Mouse (Mus musculus) CD8-positive naive resting alpha-beta T cell, adult 2 months (primary cell): Measurements from ENCODE around the gene Npm1.

Experiments
- DNase-seq, 2 experiments: peaks; one replicate each; pipeline ENCODE4 v3.0.0; 2022; ENCODE audit warnings: low read depth in 2 of 2, low spot score in 2 of 2

Gene Npm1

DNA sequence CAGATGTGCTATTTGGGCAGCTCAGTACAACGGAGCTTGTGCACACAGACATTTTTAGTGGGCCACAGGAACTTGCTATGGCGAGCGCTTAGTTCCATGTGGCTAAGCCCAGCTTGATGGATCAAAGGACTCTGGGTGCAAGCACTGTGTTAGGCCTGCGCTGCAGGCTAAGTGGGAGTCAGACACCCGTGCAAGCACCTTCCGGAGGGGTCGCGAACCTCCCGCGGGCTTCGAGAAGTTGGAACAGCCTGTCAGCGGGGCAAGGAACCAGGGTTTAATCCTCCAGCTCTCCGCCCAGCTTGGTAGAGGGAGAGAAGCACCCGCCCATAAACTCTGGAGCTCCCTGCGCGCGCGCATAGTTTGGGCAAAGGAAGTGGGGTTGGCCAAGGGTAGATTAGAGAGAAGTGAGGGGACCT, 17.7 kb upstream of the Npm1 start:
- DNase-seq, result no peak

DNA sequence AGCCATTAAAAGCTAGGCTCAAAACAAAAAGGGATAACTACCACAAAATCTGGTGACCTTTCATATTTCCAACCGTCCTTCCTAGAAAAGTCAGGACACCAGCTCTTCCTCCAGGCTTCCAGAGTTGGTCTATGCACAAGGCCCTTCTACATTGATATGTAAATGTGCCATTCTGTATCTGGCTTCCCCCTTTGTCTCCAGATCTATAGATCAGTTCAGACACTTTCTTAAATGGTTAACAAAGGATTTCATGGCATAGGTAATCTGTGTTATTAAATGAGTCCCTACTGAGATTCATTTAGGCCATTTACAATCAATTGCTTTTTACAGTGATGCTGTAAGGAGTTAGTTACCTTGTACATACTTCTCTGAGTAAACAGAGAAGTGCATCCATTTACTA, 16.8 kb upstream of the Npm1 start:
- no peak for DNase-seq

DNA sequence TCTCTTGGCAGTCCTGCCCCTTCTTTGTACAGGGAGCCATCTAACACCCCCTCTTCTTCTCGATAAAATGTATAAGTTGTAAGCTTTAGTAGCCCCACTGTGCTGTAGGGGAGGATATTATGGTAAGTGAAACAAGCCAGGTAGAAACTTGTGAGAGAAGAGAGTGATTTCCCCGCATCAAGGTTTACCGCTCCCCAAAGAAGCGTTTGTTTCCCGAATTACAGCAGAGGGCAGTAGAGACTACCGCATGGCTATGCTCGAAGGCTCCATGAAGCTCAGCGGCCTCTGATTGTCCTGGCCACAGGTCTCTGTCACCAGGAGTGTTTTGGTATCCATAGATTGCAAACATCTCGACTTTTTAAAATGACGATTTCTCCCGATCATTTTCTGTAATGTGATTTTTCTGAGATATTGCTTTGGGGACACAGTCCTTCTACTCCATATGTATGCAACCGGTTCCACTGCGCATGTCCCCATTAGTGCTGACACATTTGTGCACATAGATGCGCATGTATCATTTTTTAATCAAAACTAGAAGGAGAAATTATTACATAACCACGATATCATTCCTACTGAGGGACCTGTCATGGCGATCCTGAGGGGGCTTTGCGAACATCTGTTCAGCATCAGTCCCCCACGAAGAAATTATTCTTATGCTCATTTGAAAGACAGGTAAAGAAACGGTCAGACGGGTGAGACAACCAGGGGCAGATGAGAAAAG, 13.7 kb upstream of the Npm1 start:
- DNase-seq, result no peak

DNA sequence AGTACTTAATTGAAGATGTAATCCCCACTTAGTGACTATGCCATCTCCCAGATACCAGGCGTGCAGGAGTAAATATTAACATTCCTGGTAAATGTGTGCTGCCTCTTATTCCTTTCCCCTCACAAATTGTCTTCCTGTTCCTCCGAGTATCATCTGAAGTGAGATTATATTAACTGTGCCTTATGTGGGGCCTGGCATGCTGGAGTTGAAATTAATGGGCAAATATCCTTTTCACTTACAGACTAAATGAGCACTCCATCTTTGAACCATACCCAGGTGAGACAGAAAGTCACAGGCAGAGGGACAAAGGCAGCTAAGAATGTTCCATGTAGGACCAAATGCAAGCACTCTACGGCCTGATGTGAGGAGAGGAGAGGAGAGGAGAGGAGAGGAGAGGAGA, 12.8 kb upstream of the Npm1 start:
- no peak for DNase-seq

DNA sequence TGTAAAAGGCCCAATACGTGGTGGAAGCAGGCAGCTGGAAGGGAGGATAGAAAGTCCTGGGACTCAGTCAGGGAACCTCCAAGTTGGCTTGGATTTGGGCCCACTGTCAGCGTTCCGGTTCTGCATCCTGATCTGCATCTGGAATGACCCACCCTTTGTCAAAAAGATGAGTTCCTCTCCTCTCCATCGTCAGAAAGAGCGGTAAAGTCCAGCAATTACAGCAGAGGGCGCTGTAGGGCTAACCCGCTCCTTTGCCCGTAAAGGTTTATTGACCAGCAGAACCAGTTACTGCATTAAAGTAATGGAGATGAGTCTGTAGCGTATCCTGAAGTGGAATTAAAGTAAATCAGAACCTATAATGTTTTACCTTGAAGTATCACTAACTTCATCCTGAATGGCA, 7.5 kb upstream of the Npm1 start:
- DNase-seq, result peak; percentile 43 to 63

DNA sequence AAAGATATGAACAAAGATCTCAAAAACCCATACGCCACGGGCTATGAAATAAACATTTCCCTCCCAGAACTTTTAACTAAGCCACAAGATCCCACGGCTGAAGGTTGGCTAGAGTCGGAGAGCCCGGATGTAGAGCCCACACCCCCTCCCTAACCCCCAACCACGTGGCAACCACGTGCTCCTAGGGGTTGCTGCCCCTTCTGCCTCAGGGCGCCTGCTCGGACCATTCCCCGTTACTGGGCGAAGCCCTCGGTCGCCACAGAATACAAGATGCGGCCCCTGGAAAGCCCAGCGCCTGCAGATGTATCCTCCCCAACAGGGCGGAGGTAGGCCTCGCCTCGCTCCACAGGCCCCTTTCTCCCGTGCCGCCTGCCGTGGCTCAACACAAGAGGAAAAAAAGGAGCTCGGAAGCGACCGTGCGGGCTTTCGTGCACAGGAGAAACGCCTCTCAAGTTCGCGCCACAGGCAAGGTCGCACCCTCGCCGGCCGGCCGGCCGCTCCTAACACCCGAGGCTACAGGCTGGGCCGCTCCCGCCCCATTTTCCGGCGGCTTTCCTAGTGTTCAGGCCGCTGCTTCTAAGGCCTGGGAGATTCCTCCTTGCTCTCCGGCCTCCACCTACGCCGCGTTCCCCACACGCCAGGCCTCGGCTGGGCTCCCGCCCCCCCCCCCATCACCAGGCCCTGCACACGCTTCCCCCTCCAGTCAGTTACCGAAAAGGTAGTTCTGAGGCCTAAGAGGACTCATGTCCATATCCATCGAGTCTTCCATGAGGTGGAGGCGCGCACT, 602 bp downstream of the Npm1 start:
- DNase-seq, result peak; percentile 71 to 78

DNA sequence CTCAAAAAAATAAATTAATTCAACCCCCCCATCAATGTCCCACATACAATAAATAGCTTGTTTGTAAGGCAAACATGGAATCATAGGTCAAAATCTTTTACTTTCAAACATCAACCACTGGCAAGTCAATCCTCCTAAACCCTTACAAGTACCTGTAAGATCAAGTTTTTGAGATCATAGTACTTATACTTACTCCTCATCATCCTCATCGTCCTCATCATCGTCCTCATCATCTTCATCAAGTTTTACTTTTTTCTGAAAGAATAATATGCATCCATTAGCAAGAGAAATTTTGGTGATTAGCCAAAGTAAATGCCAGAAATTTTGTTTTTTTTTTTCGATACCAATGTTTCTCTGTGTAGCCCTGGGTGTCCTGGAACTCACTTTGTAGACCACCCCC, 3.3 kb downstream of the Npm1 start:
- no peak for DNase-seq

DNA sequence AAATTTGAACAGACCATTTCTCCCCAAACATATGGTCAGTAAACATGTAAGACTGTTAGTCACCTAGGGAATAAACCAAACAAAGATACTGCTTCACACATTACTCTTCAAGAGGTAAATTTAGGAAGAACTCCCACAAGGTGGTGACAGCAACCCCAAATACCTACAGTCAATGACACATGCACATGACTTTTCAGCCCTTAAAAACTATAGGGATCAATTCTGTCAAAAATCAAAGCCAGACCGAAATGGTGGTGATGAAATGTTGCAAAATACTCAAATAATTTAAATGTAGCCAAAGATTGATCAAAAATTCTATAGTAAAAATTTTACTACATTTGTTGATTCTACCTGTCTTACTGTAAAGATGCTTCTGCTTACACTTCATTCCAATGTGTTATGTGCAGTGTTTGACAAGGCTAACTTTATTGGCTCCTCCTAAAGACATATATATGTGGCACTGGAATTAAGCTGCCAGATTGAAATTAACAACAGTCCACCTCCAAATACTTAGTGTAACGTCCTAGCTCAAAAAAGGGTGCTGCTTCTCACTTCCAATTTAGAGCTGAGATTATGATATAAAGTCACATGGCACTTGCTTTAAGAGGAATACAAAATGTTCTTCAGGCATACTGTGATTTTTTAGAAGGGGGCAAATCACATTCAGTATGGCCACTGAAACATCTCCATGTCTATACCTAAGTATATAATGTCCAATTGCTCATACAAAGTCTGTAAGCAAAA, 5.4 kb downstream of the Npm1 start:
- DNase-seq, result no peak

DNA sequence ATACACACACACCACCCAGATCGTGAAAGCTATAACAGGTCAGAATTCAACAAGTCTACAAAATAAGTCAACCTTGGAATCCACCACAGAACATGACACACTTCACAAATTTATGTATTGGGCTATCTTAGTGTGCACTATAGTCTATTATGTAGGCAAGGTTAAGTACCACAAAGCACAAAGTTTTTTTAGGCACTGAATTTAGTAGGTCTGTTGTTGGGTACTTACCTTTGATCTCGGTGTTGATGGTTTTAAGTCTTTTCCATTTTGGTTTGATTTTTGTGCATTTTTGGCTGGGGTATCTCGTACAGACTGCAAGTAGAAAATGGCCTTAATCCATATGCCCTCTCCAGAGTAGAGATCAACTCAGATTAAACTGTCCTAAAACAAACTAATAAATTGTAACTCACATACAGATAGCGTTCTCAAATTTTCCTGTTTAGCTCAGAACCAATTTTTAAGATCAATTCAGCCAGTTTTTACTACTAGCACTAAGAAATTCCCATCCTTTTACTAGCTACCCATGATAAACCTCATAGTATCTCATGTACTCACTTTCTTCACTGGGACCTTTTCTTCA, 6.5 kb downstream of the Npm1 start:
- no peak for DNase-seq

DNA sequence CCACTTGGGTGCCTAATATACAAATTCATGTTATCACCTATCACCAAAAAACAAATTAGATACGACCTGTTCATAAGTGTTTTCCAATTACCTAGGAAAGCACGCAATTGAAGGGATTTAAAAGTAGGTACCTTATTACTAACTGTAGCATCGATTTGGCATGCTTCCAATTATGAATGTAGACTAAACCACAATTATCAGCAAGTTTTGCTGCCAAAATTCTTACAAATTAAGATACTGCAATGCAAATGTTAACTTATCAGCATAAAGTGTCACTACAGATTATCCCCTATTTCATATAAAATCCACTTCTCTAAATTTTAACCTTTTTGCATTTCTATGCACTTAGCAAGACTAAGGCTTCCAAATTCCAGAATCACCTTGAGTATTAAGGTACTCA, 8.5 kb downstream of the Npm1 start:
- no peak for DNase-seq

DNA sequence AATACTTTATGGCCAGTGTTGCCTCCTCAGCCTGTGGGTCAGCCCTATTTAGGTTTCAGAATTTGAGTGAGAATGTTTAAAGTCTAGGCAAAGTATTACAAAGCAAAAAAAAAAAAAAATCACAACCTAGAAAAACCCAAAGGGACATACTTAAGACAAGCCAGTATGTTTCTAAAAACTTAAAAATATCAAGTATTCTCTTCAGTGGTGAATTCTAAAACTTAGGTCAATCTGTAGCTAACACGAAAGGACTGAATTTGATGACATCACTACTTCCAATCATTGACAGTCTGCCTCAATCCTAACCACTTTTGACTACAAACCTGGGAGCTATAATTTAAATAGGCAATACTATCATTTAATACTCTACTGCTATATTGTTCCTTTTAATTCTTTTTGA, 10.0 kb downstream of the Npm1 start:
- no peak for DNase-seq

DNA sequence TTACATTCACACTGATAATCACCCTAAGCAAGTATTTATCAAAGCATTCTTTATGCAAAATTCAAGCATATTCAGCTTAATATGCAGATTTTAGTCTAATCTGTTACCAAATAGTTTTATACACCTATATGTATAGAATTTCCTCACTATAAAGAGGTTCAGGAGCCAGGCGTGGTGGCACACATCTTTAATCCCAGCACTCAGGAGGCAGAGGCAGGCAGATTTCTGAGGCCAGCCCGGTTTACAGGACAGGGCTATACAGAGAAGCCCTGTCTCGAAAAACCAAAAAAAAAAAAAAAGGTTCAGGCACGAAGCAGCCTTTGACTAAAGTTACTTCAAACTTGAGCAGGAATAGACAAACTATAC, 11.2 kb downstream of the Npm1 start:
- DNase-seq, result no peak

DNA sequence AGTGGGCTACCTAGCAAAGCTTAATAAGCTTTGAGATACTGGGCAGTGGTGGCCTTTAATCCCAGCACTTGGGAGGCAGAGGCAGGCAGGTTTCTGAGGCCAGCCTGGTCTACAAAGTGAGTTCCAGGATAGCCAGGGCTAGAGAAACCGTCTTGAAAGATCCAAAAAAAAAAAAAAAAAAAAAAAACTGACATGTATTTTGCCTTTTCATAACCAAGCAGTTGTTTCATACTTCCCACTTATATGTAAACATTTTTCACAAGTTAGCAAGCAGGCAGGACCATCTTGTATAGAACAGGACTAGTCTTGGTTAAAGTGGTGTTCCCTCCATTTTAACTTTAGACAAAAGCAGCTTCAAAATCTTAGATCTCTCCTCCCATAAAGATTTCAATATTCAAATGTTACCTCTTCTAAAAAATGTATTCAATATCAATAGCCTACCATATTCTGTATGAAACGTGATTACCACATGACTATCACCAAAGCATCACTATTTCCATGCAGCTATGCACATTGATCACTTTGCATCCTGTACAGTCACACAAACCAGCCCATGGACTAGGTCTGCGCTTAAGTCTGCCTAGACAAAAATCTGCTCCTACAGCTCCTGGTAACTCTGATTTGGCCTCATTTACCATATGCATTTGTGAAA, 11.8 kb downstream of the Npm1 start:
- no peak for DNase-seq

DNA sequence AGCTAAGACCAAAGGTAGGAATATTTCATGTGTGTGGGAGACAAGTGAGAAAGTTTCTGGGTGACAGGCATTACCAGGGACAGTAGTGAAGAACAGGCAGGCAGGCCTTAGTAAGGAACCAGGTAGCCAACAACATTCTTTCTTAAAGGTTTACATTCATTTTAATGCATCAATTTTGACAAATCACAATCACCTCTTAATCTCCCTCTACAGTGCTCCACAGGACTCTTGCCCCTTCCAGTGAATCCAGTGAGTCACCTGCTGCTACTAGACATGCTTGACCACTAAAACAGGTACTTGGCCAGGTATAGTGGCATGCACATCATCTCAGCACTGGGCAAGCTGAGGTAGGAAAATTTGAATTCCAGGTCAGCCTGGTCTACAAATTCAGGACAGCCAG, 12.6 kb downstream of the Npm1 start:
- DNase-seq, result no peak

DNA sequence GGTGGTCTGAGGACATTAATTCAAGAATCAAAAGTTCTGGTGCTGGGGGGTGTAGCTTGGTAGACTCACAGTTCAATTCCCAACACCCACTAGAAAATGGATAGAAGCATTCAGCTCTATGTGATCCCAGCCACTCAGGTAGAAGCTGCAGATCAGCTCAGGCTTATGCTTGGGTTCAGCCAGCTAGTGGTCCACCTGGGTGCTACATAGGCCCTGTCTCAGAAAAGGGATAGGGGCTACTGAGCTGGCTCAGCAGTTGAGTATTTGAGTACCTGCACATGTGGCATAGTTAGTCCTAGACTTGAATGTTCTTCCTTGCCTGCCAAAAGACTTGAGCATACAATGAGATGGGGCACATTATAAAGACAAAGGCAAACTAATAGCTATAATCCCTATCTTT, 13.6 kb downstream of the Npm1 start:
- no peak for DNase-seq

DNA sequence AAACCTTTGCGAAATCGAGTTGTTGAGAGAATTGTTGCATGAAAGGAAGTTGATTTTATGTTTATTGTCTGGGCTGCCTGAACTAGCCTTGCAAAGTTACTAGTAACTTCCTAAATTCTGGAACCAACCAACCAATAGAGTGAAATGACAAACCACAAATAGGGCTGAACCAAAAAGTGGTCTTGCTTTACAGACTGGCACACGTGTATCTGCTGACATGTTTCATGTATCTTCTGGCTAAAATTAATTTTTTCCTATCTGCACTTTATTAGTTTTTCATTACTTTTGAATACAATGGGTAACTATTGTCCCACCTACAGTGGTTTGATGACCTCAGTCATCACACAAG, 13.9 kb downstream of the Npm1 start:
- DNase-seq, result no peak

DNA sequence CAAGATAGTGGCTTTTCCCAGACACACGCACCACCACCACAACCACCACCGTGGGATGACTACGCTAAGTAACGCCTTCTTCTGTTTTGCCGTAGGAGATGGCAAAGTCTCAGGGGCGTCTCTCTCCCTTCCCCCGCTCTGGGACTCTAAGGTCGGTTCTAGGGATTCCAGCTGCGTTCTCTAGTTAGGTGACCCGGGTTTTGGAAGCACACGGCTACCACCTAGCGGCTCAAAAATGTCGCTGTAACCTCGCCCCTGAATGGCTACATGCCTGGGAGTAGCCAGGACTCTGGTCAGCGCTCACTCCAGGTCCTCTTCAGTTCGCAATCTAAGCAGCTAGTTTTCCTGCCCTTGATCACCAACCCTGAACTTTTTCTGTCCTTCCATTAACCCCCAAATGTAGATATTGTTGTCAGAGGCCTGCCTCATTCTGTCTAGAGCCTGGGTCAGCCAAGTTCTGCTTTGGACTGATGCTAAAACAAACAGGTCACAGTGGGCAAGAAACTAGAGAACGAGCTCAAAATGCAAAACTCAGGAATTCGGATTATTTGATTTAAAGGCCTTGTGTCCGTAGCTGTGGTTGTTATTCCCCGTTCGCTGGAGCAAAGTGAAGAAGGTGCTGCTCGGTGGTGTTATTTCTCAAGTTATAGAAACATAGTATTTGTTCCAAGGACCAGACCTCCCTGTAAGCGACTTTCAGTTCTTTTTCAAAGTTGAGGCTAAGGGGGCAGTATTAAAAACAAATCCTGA, 14.5 kb downstream of the Npm1 start:
- peak; percentile 50 to 52 for DNase-seq

DNA sequence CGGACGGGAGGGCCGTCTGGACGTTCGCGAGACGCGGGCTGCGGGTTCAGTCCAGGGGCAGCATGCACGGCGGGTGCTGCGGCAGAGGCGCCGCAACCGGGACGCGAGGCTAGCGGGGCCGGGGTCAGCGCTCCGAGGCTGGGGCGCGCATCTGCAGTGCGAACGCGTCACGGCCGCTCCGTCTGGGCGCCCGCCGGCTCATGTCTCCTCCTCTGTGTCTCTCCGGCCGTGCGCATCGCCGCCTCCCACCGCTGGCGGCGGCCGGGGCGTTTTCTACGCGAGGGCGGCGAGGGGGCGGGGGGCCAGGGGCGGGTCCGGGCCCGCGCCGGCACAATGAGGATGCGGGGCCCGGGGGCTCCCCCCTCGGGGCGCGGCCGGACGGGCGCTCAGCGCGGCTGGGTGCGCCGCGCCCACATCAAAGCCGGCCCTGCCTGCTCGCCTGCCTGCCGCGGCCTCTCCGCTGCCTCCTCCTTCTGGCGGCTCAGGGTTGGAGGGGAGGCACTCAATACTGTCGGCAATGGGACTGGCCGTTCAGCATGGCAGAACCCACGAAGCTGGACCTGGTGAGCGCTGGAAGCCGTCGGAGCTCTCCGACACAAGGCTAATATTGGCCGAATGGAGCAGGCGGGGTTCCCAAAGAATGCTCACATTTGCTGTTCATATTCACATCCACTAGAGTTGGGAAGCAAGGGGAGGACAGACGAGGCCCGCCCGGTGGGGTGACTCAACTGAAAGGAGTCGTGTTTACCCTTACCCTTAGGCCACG, 15.3 kb downstream of the Npm1 start:
- DNase-seq, result peak in 1 of 2 experiments; percentile 28

DNA sequence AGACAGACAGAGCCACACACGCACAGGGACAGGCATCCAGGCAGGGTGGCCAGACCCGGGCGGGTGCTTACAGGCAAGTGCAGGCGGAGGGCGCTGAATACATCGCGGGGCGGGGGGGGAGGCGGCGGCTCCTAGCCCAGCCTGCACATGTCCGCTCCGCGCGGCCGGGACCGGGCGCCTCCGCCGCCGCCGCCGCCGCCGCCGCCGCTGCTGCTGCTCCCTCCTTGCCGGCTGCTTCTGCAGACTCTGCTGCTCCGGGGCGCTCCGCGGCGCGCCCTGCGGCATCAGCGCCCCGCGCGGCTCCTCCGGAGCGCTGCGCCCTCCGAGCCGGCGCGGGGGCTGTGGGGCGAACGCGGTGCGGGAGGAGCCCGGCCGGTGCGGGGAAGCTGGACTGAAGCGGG, 15.8 kb downstream of the Npm1 start, which contains the start of gene Fgf18:
Fgf18 (minus strand) TSS at position 230 of the 401 bp plus-strand sequence.
- DNase-seq, result peak; percentile 8 to 19

DNA sequence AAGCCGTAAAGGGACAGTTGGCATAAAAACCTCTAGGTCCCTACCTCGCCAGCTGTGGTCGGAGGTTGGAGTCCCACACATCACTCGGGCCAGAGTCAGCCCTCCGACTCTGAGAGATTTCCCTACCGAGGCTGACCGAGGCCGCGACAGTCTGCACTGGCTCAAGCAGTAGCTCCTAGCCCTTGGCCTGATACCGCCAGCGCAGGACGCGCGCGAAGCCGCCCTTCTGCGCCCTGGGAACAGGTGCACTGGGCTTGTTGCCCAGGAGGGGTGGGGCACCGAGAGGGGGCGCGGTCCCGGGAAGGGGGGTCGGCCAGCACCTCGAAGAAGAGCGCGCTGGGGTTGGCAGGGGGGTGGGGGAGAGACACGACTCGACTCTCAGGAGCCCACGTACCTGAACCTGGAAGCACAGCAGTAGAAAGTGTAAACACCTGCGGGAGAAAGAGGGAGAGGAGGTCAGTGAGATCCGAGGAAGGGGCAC, 16.3 kb downstream of the Npm1 start:
- peak; percentile 8 to 16 for DNase-seq
